Mouse (Mus musculus) heart, postnatal 0 days (tissue): Measurements from ENCODE around the gene Ppp1r9b.

Experiments used
- CTCF ChIP-seq: IDR thresholded peaks from 2 replicates; pipeline ENCODE4 v1.5.1; 2016; ENCODE audit warnings: antibody characterized with exemption, control low read depth, low read depth
- EP300 ChIP-seq: IDR thresholded peaks from 2 replicates; pipeline ENCODE4 v1.6.1; 2016; ENCODE audit warnings: antibody characterized with exemption, low read depth

- TF ChIP-seq CTCF (no peak), EP300 (no peak)
These were observed 62.2 kb downstream of the Ppp1r9b start for GRCm38 (mm10) chr11:95053062-95053461.
